Mouse (Mus musculus) spleen, adult 2 months (tissue): ENCODE data around the gene Gm27029. TPM values are rescaled to one million over a fixed set of nuclear protein-coding genes. Genes with fewer than 3 reads are reported as not detected.

Source experiments
- DNase-seq, 2 experiments: peaks; one replicate each; pipeline versions ENCODE4 v3.0.0 to v3.0.0-alpha.2; 2012 to 2021; ENCODE audit warnings: low spot score in 2 of 2, low read depth in 1 of 2
- H3K27ac ChIP-seq: fragments of 200-500 bp; 2 replicates; pipeline ENCODE4 v1.5.1; 2012; ENCODE audit warnings: low read length, inconsistent platforms; ENCODE audit not compliant: insufficient read depth
- H3K27me3 ChIP-seq: fragments of 200-500 bp; 2 replicates; pipeline ENCODE4 v1.6.1; 2012; ENCODE audit warnings: mild to moderate bottlenecking, moderate library complexity, low read length, inconsistent platforms; ENCODE audit not compliant: control insufficient read depth, insufficient read depth
- H3K36me3 ChIP-seq: fragments of 200-500 bp; 2 replicates; pipeline ENCODE4 v1.6.1; 2012; ENCODE audit warnings: mild to moderate bottlenecking, low read length, inconsistent platforms; ENCODE audit not compliant: control insufficient read depth, insufficient read depth
- H3K4me1 ChIP-seq: fragments of 200-500 bp; 2 replicates; pipeline ENCODE4 v1.6.1; 2011; ENCODE audit warnings: inconsistent platforms; ENCODE audit not compliant: control insufficient read depth, insufficient read depth, insufficient read length
- H3K4me3 ChIP-seq: fragments of 200-500 bp; 2 replicates; pipeline ENCODE4 v1.5.1; 2011; ENCODE audit warnings: mild to moderate bottlenecking, inconsistent platforms; ENCODE audit not compliant: insufficient read depth, insufficient read length; ENCODE audit errors: extremely low read depth
- CTCF ChIP-seq: fragments of 200-500 bp; IDR thresholded peaks from 2 replicates; pipeline ENCODE4 v1.5.1; 2011; ENCODE audit warnings: mild to moderate bottlenecking, inconsistent platforms; ENCODE audit not compliant: insufficient read depth, insufficient read length, insufficient replicate concordance; ENCODE audit errors: extremely low read depth
- POLR2A ChIP-seq: fragments of 200-500 bp; IDR thresholded peaks from 2 replicates; pipeline ENCODE4 v1.6.1; 2011; ENCODE audit warnings: low read depth, low read length, inconsistent platforms
- whole genome bisulfite sequencing: fragments of 180-500 bp; shearing (Covaris S2); methylation state at CpG from one replicate; pipeline ENCODE4 v1.1.7; 2018; 5-methylcytosine and 5-hydroxymethylcytosine counted together
- polyA plus RNA-seq: library from polyadenylated mRNA; depleted of rRNA; stranded (reverse); fragments of >200 nt; gene quantifications from 2 replicates; pipeline ENCODE4 v1.2.3, GENCODE M21; 2012

The Gm27029 gene
- polyA plus RNA-seq, 1 experiment, result 0.29 TPM

GRCm38 (mm10) chr11:101436916-101437315 lies 12.3 kb upstream of the Gm27029 start:
- peaks cover 12% of the 10 kb centered on the region for H3K36me3 ChIP-seq
- no peaks in the 10 kb centered on the region for H3K27me3 ChIP-seq
- DNase-seq, result no peak
- WGBS, result 92% methylated on average over 4 of the region's 4 CpGs
- no peaks in the 10 kb centered on the region for H3K4me1 ChIP-seq
- H3K4me3 ChIP-seq, result no peak overlapping the region
- no peak overlapping the region for H3K27ac ChIP-seq
- TF ChIP-seq POLR2A, result no peak
- no peak for TF ChIP-seq CTCF

GRCm38 (mm10) chr11:101435831-101436230 lies 11.2 kb upstream of the Gm27029 start:
- Histone ChIP-seq H3K4me3 (no peak overlapping the region), H3K36me3 (peaks cover 16% of the 10 kb centered on the region), H3K27ac (no peak overlapping the region), H3K27me3 (no peaks in the 10 kb centered on the region), H3K4me1 (no peaks in the 10 kb centered on the region)
- no peak for DNase-seq
- no peak for TF ChIP-seq POLR2A
- TF ChIP-seq CTCF, result no peak
- WGBS, result 80% methylated on average over 4 of the region's 4 CpGs

- Histone ChIP-seq H3K4me3 (no peak overlapping the region), H3K27me3 (no peaks in the 10 kb centered on the region), H3K4me1 (no peaks in the 10 kb centered on the region), H3K36me3 (peaks cover 19% of the 10 kb centered on the region), H3K27ac (no peak overlapping the region)
- TF ChIP-seq POLR2A (no peak), CTCF (no peak)
- 92% methylated on average over 13 of the region's 13 CpGs for WGBS
- DNase-seq, result no peak
Observed at GRCm38 (mm10) chr11:101433396-101433795, 8.8 kb upstream of the Gm27029 start.

GRCm38 (mm10) chr11:101431327-101431726 lies 6.7 kb upstream of the Gm27029 start:
- no peak for TF ChIP-seq CTCF
- no peak for TF ChIP-seq POLR2A
- no peak for DNase-seq
- Histone ChIP-seq H3K4me1 (no peaks in the 10 kb centered on the region), H3K36me3 (peaks cover 19% of the 10 kb centered on the region), H3K27me3 (no peaks in the 10 kb centered on the region), H3K4me3 (no peak overlapping the region), H3K27ac (no peak overlapping the region)
- WGBS, result 91% methylated on average over 9 of the region's 9 CpGs

GRCm38 (mm10) chr11:101426165-101426564 lies 1.6 kb upstream of the Gm27029 start:
- 69% methylated on average over 8 of the region's 8 CpGs for WGBS
- peaks cover 6% of the 10 kb centered on the region for H3K4me1 ChIP-seq
- no peak for DNase-seq
- no peak overlapping the region for H3K4me3 ChIP-seq
- TF ChIP-seq POLR2A (no peak), CTCF (no peak)
- peaks cover 6% of the 10 kb centered on the region for H3K36me3 ChIP-seq
- H3K27ac ChIP-seq, result no peak overlapping the region
- no peaks in the 10 kb centered on the region for H3K27me3 ChIP-seq

- peaks cover 6% of the 10 kb centered on the region for H3K4me1 ChIP-seq
- no peaks in the 10 kb centered on the region for H3K27me3 ChIP-seq
- peaks cover 3% of the 10 kb centered on the region for H3K36me3 ChIP-seq
- peak within 1 kb of the TSS; percentile 95 for H3K4me3 ChIP-seq
- DNase-seq, result peak; percentile 90 to 99
- under 1% methylated on average over 81 of the region's 81 CpGs for whole genome bisulfite sequencing
- TF ChIP-seq POLR2A (peak; percentile 72), CTCF (peak; percentile 8; the same call in 1 of the 2 replicates)
- H3K27ac ChIP-seq, result peak within 1 kb of the TSS; percentile 86
Observed at GRCm38 (mm10) chr11:101424925-101425813, 573 bp upstream of the Gm27029 start, which contains the start of the genes Rundc1 and Ptges3l. Gene Rundc1, plus strand, starts transcription at chr11:101425085. Gene Ptges3l, minus strand, starts transcription at chr11:101425333.

- H3K27ac ChIP-seq, result no peak overlapping the region
- H3K4me3 ChIP-seq, result no peak overlapping the region
- H3K36me3 ChIP-seq, result no peaks in the 10 kb centered on the region
- DNase-seq, result no peak
- no peaks in the 10 kb centered on the region for H3K27me3 ChIP-seq
- 78% methylated on average over 5 of the region's 5 CpGs for WGBS
- TF ChIP-seq CTCF (no peak), POLR2A (no peak)
- H3K4me1 ChIP-seq, result peaks cover 11% of the 10 kb centered on the region; the same call in 1 of the 2 replicates
Observed at GRCm38 (mm10) chr11:101420148-101420547, 4.4 kb downstream of the Gm27029 start.
